ENCODE assay signal across 8 mouse cellular contexts in genomic region chr10:41518981-41519618, GRCm38 (mm10). TPM values are rescaled to one million over a fixed set of nuclear protein-coding genes. Genes with fewer than 3 reads are reported as not detected.
A peak's percentile ranks its signal among the peaks of the same experiment; 100 is the strongest.
DNase-seq lines count a peak whose midpoint lies in the region; ATAC-seq and TF ChIP-seq lines count a peak whose summit lies in the region.

Cd164 (plus strand) TSS chr10:41519414.

- WGBS in heart, embryonic 11.5 days (ENCODE audit: insufficient replicate concordance) = under 1% methylated on average over 65 of the region's 69 CpGs
- WGBS in kidney, embryonic 16.5 days = under 1% methylated on average over 60 of the region's 69 CpGs
- WGBS in liver, adult 2 months = under 1% methylated on average over 69 of the region's 69 CpGs

- no peak for TF ChIP-seq CTCF in liver, adult 2 months (IDR thresholded peaks at IDR 0.05; ENCODE audit: low read depth, low read length)

- no peaks in the 10 kb centered on the region for H3K36me3 ChIP-seq in heart, embryonic 11.5 days (ENCODE audit: control insufficient read depth, insufficient read depth, low read length)
- H3K36me3 ChIP-seq in kidney, embryonic 16.5 days (ENCODE audit: insufficient read depth, low read length) = no peaks in the 10 kb centered on the region
- peaks cover 8% of the 10 kb centered on the region for H3K36me3 ChIP-seq in liver, adult 2 months (ENCODE audit: control insufficient read depth, insufficient read depth, low read length)
- peaks cover 10% of the 10 kb centered on the region for H3K36me3 ChIP-seq in myocyte (ENCODE audit: control insufficient read depth, insufficient read depth)
- H3K36me3 ChIP-seq in splenic B cell, adult 2 months (ENCODE audit: control insufficient read depth, insufficient read depth, low read length, poor library complexity, severe bottlenecking) = peaks cover 2% of the 10 kb centered on the region; the same call in 1 of the 2 replicates

- peak within 1 kb of the TSS; percentile 89 for H3K9ac ChIP-seq in heart, embryonic 11.5 days (ENCODE audit: low read depth, low read length)
- H3K9ac ChIP-seq in kidney, embryonic 16.5 days (replicated peaks; ENCODE audit: low read length) = peak within 1 kb of the TSS; percentile 98
- peak within 1 kb of the TSS; percentile 97 for H3K9ac ChIP-seq in liver, adult 2 months (ENCODE audit: low read depth, low read length)

- H3ac ChIP-seq in myocyte (ENCODE audit: control insufficient read depth, insufficient read length) = peak within 1 kb of the TSS; percentile 62

- H3K4me3 ChIP-seq in heart, embryonic 11.5 days (ENCODE audit: low read depth, low read length) = peak within 1 kb of the TSS; percentile 77
- H3K4me3 ChIP-seq in kidney, embryonic 16.5 days (ENCODE audit: low read length) = peak within 1 kb of the TSS; percentile 88
- peak within 1 kb of the TSS; percentile 85 for H3K4me3 ChIP-seq in liver, adult 2 months (ENCODE audit: insufficient read depth, low read depth, low read length)
- H3K4me3 ChIP-seq in myocyte = peak within 1 kb of the TSS; percentile 75

- peak; percentile 93 to 95 for DNase-seq in B cell, adult 2 months
- peak; percentile 98 for DNase-seq in brain, adult 2 months (ENCODE audit: low read depth, low spot score)
- DNase-seq in liver, adult 2 months (ENCODE audit: extremely low read depth, low read depth, low spot score) = peak; percentile 88
- DNase-seq in splenic B cell, adult 2 months (ENCODE audit: low read depth, low spot score) = peak; percentile 96

- peaks cover 15% of the 10 kb centered on the region for H3K4me1 ChIP-seq in heart, embryonic 11.5 days (ENCODE audit: control insufficient read depth, insufficient read depth, low read length)
- peaks cover 25% of the 10 kb centered on the region for H3K4me1 ChIP-seq in kidney, embryonic 16.5 days (ENCODE audit: insufficient read depth, low read length)
- H3K4me1 ChIP-seq in liver, adult 2 months (ENCODE audit: control insufficient read depth, insufficient read depth, low read length) = peaks cover 7% of the 10 kb centered on the region

- peak within 1 kb of the TSS; percentile 96 for H3K27ac ChIP-seq in heart, embryonic 11.5 days (ENCODE audit: low read depth, low read length)
- peak within 1 kb of the TSS; percentile 98 for H3K27ac ChIP-seq in kidney, embryonic 16.5 days (ENCODE audit: low read length)
- H3K27ac ChIP-seq in liver, adult 2 months (replicated peaks; ENCODE audit: insufficient read depth, low read depth, low read length) = peak within 1 kb of the TSS; percentile 91

- peak; percentile 97 for TF ChIP-seq POLR2A in liver, adult 2 months (IDR thresholded peaks at IDR 0.05; ENCODE audit: extremely low read depth, insufficient read depth, low read length)
- peak; percentile 90 for TF ChIP-seq POLR2A in myocyte (IDR thresholded peaks at IDR 0.05; ENCODE audit: insufficient read length, low read depth)

- H3K79me2 ChIP-seq in liver, adult 2 months (ENCODE audit: control insufficient read depth, insufficient read depth, low read length) = peaks cover 25% of the 10 kb centered on the region; the same call in 1 of the 2 replicates
- peaks cover 46% of the 10 kb centered on the region for H3K79me2 ChIP-seq in myocyte (ENCODE audit: control insufficient read depth, insufficient read depth)

- no peaks in the 10 kb centered on the region for H3K9me3 ChIP-seq in heart, embryonic 11.5 days (replicated peaks; ENCODE audit: control insufficient read depth, low read length)
- no peaks in the 10 kb centered on the region for H3K9me3 ChIP-seq in kidney, embryonic 16.5 days (ENCODE audit: low read length)

- peak; percentile 87 for ATAC-seq in erythroblast, adult 5-6 weeks (replicated peaks; ENCODE audit: low FRiP score, poor library complexity, severe bottlenecking)
- ATAC-seq in heart, embryonic 11.5 days (replicated peaks; ENCODE audit: insufficient number of reproducible peaks, low FRiP score, low TSS enrichment) = peak; percentile 94
- ATAC-seq in kidney, embryonic 16.5 days (ENCODE audit: low FRiP score, low TSS enrichment) = peak; percentile 95

- peak within 1 kb of the TSS; percentile 91 for H3K4me2 ChIP-seq in heart, embryonic 11.5 days
- H3K4me2 ChIP-seq in kidney, embryonic 16.5 days (replicated peaks; ENCODE audit: low read depth, low read length) = peak within 1 kb of the TSS; percentile 70
- H3K4me2 ChIP-seq in myocyte (ENCODE audit: low read depth) = peak within 1 kb of the TSS; percentile 88

- H3K27me3 ChIP-seq in heart, embryonic 11.5 days (ENCODE audit: control insufficient read depth, insufficient read depth, low read length) = no peaks in the 10 kb centered on the region
- no peaks in the 10 kb centered on the region for H3K27me3 ChIP-seq in kidney, embryonic 16.5 days (ENCODE audit: insufficient read depth, low read length)
- no peaks in the 10 kb centered on the region for H3K27me3 ChIP-seq in liver, adult 2 months (ENCODE audit: control insufficient read depth, insufficient read depth, low read length)
- no peaks in the 10 kb centered on the region for H3K27me3 ChIP-seq in myocyte (ENCODE audit: control insufficient read depth, insufficient read depth, insufficient read length)
- no peaks in the 10 kb centered on the region for H3K27me3 ChIP-seq in splenic B cell, adult 2 months (ENCODE audit: control insufficient read depth, insufficient read depth, low read length, poor library complexity, severe bottlenecking)

TF ChIP-seq in myocyte, 11 proteins besides CTCF, POLR2A, EP300 and RAD21:
- TF ChIP-seq USF1 (IDR thresholded peaks at IDR 0.05; ENCODE audit: low read depth) (peak; percentile 89), TCF3 (IDR thresholded peaks at IDR 0.05; ENCODE audit: insufficient read length, low read depth) (peak; percentile 10), MAX (IDR thresholded peaks at IDR 0.05; ENCODE audit: low read depth) (no peak), SRF (IDR thresholded peaks at IDR 0.05; ENCODE audit: control insufficient read depth, insufficient read length, low read depth) (no peak), MYOG (IDR thresholded peaks at IDR 0.05; ENCODE audit: control insufficient read depth in 1 of 3, insufficient read depth in 1 of 3, insufficient read length in 2 of 3, low read depth in 2 of 3) (peak in 2 of 3 experiments; percentile 43 to 50), MYOD1 (IDR thresholded peaks at IDR 0.05; ENCODE audit: control insufficient read depth in 1 of 3, insufficient read length in 2 of 3, low read depth in 2 of 3) (peak in 2 of 3 experiments; percentile 59 to 79), REST (IDR thresholded peaks at IDR 0.05; ENCODE audit: insufficient read depth, insufficient read length) (peak; percentile 5), POLR2AphosphoS2 (IDR thresholded peaks at IDR 0.05; ENCODE audit: insufficient read length, low read depth) (peak; percentile 99)
TF ChIP-seq in myocyte: peak in this region for 6.

RNA-seq across cellular contexts. Expression of gene Cd164, which starts in this region (rescaled TPM):
- total RNA-seq in erythroblast, adult 5-6 weeks (2015; ENCODE audit: low replicate concordance) = 57.6 and 59.8 TPM in 2 replicates
- 50.2 and 53.9 TPM in 2 replicates for total RNA-seq in erythroblast, adult 5-6 weeks (2017; ENCODE audit: low replicate concordance)
- 187 and 204 TPM in 2 replicates for polyA plus RNA-seq in heart, embryonic 11.5 days (2014; fragmentation: Nextera tagmentation; extraction: Ambion mirVana)
- 191 and 208 TPM in 2 replicates for polyA plus RNA-seq in kidney, embryonic 16.5 days (2015; fragmentation: Nextera tagmentation; extraction: Ambion mirVana)
- total RNA-seq in liver, adult 2 months (2014; rRNA removed) = 139 and 155 TPM in 2 replicates
- polyA plus RNA-seq in liver, adult 2 months (2012; rRNA removed) = 161 and 182 TPM in 2 replicates
- 203 TPM for polyA plus RNA-seq in myocyte (2012; fragmentation: generic; extraction: Trizol)

Comparison
In these comparisons a context has a peak if more than half of its experiments do, and no peak if none do; other contexts are left out.
1. Peak in every context shown above with its lines: DNase-seq, ATAC-seq, H3K4me3 ChIP-seq and H3K27ac ChIP-seq.